Mouse (Mus musculus): ENCODE data around the gene Hist1h3d.
"Not testable (repeated sequence)": the region's sequence is repeated elsewhere in the genome, so short reads cannot be mapped to it uniquely, and the experiment has no call there.

The Hist1h3d gene

GRCm38 (mm10) chr13:23575271-23575851 lies at the start of gene Hist1h3d:
Hist1h3d (plus strand) TSS chr13:23575763.
- DNase-seq (ENCODE audit: low spot score in 2 of 2): peak; percentile 70 to 72

DNA sequence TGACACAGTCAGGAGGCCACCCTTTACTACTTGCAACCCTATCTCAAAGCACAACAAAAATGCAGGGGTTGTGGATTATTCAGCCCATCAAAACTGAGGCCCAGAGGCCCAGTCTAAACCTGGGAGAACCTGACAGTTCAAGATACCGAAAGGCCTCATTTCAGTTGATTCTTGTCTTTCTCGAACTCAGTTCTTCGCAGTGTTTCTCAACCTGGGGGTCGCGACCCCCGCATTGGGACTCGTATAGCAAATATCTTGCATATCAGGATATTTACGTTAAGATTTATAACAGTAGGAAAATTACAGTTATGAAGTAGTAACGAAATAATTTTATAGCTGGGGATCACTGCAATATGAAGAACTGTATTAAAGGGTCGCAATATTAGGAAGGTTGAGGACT lies 49.7 kb upstream of the Hist1h3d start:
- no peak for DNase-seq (ENCODE audit: low spot score in 2 of 2)

DNA sequence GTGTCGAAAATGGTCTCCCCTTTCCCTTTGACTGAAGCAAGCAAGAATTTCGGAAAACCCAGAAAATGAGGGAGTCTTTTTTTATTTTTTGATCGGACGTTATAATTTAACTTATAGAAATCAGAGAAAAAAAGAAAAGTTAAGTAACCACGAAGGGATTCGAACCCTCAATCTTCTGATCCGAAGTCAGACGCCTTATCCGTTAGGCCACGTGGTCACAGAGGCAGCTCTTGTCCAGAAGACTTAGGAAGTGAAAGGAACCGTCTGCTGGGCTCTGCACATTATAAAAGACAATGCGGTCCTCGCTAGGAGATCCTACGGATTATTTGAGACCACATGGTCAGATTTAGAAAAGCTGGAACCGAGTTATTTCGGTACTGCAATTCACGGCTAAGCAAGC lies 49.3 kb upstream of the Hist1h3d start:
- peak; percentile 98 for DNase-seq (ENCODE audit: low spot score in 2 of 2)

DNA sequence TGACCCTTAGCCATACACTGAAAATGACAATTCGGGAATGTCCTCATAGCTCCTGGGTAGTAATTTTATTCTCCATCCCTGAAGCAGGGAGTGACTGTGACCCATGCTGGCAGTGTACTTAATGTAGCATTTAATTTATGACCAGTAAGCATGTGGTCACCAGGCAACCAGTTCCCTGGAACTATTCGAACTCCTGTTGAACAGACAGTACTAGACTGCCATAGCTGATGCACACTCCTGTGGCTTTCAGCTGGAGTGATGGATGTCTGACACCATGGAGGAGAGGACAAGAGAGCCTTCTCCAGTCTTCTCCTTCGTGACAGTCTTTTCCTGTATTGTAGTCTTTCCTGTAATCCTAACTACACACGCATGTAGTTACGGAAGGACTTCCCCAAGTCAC lies 46.6 kb upstream of the Hist1h3d start:
- DNase-seq (ENCODE audit: low spot score in 2 of 2): no peak

DNA sequence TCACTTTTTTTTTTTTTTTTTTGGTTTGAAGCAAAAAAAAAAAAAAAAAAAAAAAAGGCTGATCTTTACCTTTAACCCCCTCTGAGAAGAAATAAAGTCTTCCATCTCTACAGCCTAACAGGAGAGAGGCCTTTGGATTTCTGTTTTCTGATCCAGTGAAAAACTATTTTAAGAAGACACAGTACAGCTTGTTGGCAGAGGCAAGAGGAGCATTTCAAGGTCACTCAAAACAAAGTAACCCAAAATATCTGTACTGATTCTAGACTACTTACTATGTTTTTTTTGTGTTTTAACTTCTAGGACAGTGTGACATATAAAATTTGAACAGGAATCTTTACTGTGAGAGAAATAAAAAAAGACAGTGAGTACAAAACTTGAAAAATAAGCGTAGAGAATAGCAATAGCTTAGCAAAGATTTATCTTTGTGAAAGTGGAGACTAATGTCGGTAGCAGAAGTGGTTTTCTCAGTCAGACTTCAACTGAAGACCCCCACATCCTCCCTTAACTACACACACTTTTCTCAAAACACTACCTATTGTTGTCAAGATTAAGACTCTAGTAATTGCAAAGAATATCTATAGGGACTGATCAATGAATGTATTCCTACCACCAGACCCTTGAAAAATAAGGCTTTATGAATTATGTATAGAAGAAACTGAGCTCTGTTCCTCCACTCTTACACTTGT lies 45.9 kb upstream of the Hist1h3d start:
- DNase-seq (ENCODE audit: low spot score in 2 of 2): no peak

DNA sequence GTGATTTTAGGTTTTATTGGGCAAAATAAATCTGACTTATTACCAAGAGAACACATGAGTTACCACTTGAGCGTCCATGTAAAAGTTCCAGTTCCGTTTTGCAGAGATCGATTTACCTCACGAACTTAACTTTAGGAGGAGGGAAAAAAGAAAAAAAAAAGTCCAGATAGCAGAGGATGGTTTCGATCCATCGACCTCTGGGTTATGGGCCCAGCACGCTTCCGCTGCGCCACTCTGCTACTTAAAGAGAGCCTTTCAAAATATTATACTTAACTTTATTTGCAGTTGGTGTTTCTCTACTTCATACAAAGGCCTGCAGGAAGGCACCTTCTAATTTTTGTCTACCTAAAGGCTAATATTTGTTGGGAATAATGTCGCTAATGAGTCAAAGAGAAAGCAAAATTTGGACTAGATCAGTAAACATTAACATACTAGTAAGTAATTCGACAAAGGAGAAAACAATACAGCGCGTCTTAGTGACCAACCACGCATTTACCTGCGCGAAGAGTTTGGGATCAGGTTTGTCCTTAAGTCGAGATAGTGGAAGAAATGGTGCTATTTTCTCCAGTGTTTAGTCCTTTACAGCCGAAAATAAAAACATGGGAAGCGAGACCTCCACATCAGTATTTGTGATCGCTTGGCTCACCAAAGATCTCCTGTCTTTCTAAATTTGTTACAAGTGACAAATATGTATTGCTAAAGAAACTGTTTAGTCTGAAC lies 45.2 kb upstream of the Hist1h3d start:
- peak; percentile 77 to 79 for DNase-seq (ENCODE audit: low spot score in 2 of 2)

- peak; percentile 98 for DNase-seq (ENCODE audit: low spot score in 2 of 2)
Observed at GRCm38 (mm10) chr13:23530901-23531875, 44.4 kb upstream of the Hist1h3d start, which contains the start of gene Hist1h4h. Hist1h4h (plus strand) TSS chr13:23531050.

- DNase-seq (ENCODE audit: low spot score in 2 of 2): no peak
Observed at GRCm38 (mm10) chr13:23532262-23533075, 43.1 kb upstream of the Hist1h3d start.

DNA sequence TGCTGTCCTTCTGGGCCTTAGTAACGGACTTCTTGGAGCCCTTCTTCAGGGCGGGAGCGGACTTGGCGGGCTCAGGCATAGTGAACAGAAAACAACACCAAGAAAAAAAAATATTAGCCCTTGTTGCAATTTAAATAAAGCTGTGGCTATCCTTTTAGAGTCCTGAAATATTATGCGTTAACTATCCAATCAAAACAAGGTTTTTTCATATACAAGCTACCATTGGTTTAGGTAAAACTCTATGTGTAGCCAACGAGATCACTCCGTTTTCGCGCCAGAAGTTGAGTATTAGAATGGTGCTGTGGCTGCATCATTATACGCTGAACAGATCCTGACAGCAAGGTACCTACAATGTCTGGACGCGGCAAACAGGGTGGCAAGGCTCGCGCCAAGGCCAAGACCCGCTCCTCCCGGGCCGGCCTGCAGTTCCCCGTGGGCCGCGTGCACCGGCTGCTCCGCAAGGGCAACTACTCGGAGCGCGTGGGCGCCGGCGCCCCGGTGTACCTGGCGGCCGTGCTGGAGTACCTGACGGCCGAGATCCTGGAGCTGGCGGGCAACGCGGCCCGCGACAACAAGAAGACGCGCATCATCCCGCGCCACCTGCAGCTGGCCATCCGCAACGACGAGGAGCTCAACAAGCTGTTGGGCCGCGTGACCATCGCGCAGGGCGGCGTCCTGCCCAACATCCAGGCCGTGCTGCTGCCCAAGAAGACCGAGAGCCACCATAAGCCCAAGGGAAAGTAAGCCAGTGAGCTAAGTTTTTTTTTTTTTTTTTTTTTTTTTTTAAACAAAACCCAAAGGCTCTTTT lies 41.8 kb upstream of the Hist1h3d start, which contains the start of gene Hist1h2af:
Gene Hist1h2af (plus strand): TSS at position 347 of the 808 bp plus-strand sequence.
- peak; percentile 75 to 83 for DNase-seq (ENCODE audit: low spot score in 2 of 2)

DNA sequence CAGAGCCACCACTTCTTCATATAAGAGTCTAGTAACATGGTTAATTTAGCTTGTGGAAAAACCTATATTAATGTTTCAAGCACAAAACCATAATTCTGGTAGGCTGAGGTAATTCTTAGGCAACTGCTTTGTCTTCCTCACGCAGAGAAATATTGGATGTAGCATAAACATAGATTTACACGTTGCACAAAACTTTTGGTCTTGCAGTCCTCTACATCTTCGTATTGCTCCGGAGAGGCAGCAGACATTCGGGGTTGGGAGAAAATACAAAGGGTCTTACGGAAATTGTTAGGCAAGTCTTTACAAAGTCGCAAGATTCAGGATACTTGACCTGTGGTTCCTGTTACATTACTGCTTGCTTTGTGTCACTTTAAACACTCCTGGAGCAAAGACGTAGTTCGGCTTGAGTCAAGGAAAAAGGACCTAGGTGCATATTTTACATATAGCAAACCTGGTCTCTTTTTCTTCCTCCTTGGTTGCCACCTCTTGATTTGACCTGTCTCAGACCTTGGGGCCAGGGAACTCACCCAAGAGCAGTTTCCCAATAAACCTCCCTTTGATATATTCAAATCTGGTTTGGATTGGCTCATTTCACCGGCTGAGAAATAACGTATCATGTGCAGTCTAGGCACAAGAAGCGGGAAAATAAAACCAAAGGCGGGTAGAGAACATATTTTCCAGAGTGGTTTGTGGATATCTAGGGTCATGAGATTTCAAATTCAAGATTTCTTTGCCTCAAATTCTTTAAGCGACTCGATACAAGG lies 41.0 kb upstream of the Hist1h3d start:
- peak; percentile 26 to 34 for DNase-seq (ENCODE audit: low spot score in 2 of 2)

GRCm38 (mm10) chr13:23535137-23536075 lies 40.2 kb upstream of the Hist1h3d start, which contains the start of gene Hist1h3g:
Hist1h3g (plus strand) TSS chr13:23535422.
- peak; percentile 95 for DNase-seq (ENCODE audit: low spot score in 2 of 2)

GRCm38 (mm10) chr13:23536076-23536822 lies 39.3 kb upstream of the Hist1h3d start:
- no peak for DNase-seq (ENCODE audit: low spot score in 2 of 2)

GRCm38 (mm10) chr13:23537006-23537710 lies 38.4 kb upstream of the Hist1h3d start:
- DNase-seq (ENCODE audit: low spot score in 2 of 2): no peak

- DNase-seq (ENCODE audit: low spot score in 2 of 2): no peak
Observed at GRCm38 (mm10) chr13:23538249-23538648, 37.3 kb upstream of the Hist1h3d start.

GRCm38 (mm10) chr13:23539821-23540220 lies 35.7 kb upstream of the Hist1h3d start:
- DNase-seq (ENCODE audit: low spot score in 2 of 2): not testable (repeated sequence)

- no peak for DNase-seq (ENCODE audit: low spot score in 2 of 2)
Observed at GRCm38 (mm10) chr13:23541497-23541896, 34.1 kb upstream of the Hist1h3d start.

Data from right cerebral cortex, adult 2 months (tissue).